Mouse (Mus musculus) monocyte, adult 5-6 weeks (primary cell): Measurements from ENCODE around the gene Ikbke. TPM values are rescaled to one million over a fixed set of nuclear protein-coding genes. Genes with fewer than 3 reads are reported as not detected.

Experiments
- ATAC-seq: fragments of 153-309, 156-312 bp; replicated peaks from 2 replicates; pipeline ENCODE4 v1.8.0; 2017; ENCODE audit warnings: mild to moderate bottlenecking; ENCODE audit not compliant: low TSS enrichment, insufficient number of reproducible peaks, severe bottlenecking, poor library complexity, low FRiP score
- total RNA-seq: library from RNA; stranded (forward); fragments of 200-1000, 200-491, 200-594 nt; gene quantifications from 3 replicates; pipeline ENCODE4 v1.2.3, GENCODE M21; 2017

Gene Ikbke
- total RNA-seq, 1 experiment from 2014 or later = 8.7 TPM

DNA sequence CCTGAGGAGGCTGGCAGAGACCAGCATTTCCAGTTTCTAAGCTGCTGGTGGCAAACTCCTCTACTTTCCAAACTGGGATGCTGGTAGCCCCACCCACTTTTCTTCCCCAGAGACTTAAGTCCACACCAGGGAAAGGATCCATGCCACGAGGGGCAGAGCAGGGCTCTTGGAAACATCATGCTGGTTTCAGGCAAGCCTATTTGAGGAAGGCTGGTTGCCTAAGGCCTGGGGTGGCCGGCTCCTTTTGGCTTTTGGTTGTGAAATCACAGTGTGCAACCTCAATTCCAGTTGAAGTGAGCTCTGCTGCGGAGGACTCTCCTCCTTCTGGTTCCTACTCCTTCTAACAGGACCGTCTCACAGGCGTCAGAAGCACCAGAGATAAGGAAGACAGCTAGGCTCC lies 7.4 kb upstream of the Ikbke start:
- peak; percentile 55 for ATAC-seq

DNA sequence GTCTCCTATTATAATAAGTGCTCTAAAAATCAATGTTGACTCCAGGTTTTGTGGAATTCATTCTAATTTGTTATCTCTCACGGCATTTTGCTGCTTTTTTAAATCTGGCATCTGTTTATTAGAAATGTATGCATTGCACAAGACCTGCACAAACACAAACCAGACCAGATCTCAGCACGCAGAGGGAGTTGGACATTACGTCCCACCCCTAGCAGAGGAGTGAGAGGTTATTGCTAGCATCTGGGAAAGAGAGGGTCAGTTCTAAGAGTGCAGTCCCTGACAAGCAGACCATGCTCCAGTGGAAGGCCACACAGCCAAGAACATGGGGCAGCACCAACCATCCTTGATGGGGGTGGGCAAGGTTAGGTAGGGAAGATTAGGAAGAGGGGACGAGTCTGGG lies 5.2 kb upstream of the Ikbke start:
- no peak for ATAC-seq

DNA sequence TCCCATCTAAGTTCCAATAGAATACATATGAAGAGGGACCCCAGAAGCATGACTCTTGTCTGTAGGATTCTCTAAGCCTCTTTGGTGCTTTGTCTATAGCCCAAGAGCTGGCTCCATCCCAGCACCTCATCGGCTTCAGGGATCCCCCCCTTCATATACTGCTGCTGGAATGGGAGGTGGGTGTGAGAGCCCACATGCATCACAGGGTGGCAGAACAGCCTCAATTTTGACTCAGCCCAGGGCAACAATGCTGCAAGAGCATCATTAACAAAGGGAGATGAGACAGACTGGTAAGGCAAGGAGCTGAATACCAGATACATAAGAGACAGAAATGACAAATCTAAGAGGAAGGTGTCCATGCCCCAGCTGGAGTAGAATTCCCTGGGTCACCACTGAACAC lies 4.8 kb upstream of the Ikbke start:
- no peak for ATAC-seq

DNA sequence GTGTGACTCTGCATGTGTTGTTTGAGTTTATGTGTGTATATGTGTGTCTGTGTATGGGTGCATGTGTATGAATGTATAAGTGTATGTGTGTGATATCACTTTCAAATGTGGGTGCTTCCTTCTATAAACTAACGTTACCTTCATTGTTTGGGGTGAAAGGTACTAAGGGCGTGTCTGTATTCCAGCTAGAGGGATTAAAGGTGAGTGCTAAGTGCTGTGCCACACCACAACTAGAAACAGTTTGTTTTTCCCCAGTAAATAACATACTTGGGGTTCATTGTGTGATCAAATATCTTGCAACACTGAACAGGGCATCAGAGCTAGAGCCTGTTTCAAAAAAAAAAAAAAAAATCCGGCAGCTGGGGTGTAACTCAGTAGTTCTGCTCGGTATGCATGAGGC lies 2.3 kb upstream of the Ikbke start:
- ATAC-seq = no peak

GRCm38 (mm10) chr1:131280280-131280679 lies 874 bp upstream of the Ikbke start:
- no peak for ATAC-seq

GRCm38 (mm10) chr1:131278606-131279455 lies 575 bp downstream of the Ikbke start:
- no peak for ATAC-seq

DNA sequence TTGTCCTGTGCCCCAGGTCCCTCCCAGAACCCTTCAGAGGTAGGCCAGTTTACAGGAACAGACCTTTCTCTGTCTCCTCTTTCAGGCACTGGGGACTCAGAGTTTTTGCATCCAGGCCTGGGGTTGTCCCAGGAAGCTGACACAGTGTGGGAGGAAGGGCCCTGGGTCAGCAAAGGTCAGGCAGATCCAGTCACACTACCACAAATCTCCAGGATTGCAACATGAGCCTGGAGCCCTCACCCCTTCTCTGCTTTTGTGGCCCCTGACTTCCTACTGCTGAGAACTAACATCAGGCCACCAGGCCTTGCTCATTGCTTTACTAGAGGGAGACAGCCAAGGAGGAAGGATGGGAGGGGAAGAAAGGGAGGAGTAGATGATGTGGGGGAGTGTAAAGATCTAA lies 2.6 kb downstream of the Ikbke start:
- peak; percentile 57 for ATAC-seq

DNA sequence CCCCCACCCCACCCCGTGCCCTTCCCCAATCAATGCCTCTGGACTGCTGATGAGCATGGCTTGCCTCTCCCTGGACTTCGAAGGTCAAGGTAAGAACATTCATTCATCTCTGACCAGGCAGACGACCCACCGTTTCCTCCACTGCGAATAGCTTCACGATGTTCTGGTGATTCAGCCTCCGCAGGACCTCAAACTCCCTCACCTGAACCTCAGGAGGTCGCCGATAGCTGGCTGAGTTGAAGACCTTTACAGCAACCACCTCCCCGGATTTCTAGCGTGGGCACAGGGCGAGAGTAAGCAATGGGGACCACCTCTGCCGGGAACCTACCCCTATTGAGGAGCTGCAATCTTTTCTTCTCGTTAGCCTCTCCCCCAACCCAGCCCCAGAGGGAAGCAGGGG lies 3.8 kb downstream of the Ikbke start:
- no peak for ATAC-seq

DNA sequence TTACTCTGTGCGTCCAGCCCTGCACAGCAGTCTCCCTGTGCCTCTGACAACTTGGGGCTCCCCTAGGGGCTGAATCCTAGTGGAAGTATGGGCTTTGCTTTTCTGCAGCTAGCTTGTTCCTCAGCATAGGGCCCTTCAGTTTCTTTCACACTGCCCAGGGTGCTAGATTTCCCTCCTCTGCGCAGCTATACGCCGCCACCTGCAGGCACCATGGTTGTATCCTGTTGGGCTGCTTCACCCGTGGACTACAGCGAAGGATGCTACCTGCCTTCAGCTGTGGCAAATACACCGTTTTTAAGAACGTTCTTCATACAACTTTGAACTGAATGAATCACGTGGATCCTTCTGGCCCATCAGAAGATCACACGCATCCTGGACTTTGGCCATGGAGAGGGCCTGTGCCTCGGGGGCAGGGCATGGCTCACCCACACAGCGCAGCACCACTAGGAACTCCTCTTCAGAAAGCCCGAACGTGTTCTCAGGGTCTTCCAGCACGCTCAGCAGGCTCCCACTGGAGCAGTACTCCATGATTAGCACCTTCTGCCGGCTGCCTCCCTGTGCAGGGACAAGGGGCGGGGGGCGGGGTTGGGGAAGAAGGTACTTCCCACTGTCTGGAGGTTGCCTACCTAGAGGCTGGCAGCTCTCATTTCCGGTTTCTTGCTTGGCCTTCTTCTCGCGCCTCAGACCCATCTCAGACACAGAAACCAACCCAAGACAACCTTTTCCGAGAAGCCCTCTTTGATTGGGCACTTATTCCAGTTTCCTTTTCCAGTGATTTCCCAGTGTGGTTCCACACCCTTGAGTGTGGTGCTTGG lies 4.5 kb downstream of the Ikbke start:
- no peak for ATAC-seq

GRCm38 (mm10) chr1:131269797-131270578 lies 9.4 kb downstream of the Ikbke start:
- peak; percentile 74 for ATAC-seq

DNA sequence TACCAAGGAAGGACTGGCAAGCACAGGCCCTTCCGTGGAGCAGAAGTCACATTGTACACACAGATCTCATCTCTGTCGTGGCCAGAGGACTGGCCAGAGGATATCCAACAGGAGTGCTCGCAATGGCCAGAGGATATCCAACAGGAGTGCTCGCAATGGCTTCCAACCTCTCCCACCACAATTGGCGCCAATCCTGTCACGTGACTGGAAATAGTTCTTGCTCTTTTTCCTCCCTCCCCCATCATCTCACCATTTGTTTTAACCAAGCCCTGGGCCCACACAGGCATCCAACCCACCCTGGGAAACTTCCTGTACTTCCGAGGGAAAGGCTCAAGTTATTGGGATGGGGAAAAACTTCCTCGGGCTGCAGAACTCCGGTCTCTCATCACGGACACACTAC lies 10.6 kb downstream of the Ikbke start:
- no peak for ATAC-seq

- no peak for ATAC-seq
Observed at GRCm38 (mm10) chr1:131263905-131264304, 15.5 kb downstream of the Ikbke start.

DNA sequence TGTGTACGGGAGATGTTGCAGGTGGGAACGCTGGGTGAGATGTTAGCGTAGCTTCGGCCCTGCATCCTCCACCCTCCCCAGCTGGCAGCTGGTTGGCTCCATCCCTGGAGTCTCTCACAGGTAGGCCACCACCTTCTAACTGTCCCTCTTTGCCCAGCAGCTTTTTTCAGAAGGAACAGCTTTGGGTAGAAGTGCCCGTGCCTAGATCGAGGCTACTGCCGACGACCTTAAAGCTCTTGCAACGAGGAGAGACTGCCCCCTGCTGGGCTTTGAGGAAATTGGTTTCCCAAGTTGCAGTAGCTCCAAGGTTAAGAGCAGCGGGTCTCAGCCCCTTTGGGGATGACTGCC lies 19.1 kb downstream of the Ikbke start:
- 0 out of 2 replicates have a peak, but pooled peaks have one; percentile 52 for ATAC-seq

DNA sequence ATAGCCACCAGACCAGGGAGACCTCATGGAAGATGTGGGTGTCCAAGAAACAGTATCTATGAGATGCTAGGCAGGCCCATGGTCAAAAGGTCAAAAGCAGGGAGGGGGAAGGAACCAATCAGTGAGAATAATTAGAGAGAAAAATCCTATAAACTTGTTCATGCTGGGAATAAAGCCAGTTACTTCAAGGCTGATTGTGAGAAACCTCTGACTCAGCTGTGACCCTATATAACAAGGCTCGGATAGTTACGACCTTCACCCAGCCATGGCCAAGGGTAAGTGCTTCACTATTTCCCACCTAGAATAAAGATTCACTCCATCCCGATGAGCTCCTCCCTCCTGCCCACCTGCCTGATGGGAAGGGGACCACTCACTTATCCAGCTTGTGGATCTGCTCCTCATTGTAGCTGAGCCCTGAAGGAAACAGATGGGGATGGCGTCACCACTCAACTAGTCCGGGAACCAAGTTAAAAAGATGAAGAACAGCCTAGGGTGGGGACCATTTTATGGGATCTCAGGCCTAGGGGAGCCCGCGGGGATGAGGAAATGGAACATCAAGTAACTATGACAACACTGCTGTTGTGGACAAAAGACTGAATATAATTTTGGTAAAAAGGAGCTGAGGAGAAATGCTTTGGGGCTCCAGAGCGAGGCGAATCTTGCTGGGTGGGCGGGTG lies 19.6 kb downstream of the Ikbke start:
- no peak for ATAC-seq

DNA sequence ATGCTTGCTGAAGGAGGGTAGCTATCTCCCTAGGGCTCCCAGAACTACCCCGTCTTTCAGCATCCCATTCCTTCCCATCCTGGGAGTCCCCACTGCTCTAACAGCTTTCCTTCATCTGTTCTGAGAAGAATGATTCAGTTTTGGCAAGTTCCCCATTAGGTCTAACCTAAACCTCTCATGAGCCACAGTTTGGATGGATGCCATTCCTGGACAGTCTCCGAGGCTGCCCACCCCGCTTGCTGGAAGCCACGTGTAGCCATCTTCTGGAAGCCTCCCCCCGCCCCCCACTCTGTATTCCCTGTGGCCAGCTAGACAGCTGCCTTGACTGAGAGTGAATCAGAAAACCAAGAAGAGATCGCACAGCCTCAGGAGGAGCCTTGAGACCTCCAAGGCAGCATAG lies 22.1 kb downstream of the Ikbke start:
- no peak for ATAC-seq

DNA sequence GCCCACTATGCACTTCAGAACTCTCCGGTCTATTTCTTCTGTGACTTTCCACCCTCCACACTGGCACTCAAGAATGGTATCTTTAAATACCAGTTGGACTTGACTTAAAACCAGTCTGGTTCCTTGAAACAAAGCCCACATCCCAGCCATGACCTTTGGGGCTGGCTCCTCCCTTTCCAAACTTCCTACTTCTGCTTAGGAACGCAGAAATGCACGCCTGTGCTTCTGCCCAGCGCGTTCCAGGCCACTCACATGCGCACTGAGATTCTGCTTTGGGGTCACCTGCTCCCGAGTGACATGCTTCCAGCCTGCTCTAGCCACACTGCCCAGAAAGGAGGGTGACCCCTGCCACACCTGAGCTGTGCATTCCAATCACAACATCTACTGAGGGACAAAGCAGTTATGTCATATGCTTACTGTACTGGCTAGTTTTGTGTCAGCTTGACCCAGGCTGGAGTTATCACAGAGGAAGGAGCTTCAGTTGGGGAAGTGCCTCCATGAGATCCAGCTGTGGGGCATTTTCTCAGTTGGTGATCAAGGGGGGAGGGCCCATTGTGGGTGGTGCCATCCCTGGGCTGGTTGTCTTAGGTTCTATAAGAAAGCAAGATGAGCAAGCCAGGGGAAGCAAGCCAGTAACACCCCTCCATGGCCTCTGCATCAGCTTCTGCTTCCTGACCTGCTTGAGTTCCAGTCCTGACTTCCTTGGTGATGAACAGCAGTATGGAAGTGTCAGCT lies 26.7 kb downstream of the Ikbke start:
- ATAC-seq = peak; percentile 52

DNA sequence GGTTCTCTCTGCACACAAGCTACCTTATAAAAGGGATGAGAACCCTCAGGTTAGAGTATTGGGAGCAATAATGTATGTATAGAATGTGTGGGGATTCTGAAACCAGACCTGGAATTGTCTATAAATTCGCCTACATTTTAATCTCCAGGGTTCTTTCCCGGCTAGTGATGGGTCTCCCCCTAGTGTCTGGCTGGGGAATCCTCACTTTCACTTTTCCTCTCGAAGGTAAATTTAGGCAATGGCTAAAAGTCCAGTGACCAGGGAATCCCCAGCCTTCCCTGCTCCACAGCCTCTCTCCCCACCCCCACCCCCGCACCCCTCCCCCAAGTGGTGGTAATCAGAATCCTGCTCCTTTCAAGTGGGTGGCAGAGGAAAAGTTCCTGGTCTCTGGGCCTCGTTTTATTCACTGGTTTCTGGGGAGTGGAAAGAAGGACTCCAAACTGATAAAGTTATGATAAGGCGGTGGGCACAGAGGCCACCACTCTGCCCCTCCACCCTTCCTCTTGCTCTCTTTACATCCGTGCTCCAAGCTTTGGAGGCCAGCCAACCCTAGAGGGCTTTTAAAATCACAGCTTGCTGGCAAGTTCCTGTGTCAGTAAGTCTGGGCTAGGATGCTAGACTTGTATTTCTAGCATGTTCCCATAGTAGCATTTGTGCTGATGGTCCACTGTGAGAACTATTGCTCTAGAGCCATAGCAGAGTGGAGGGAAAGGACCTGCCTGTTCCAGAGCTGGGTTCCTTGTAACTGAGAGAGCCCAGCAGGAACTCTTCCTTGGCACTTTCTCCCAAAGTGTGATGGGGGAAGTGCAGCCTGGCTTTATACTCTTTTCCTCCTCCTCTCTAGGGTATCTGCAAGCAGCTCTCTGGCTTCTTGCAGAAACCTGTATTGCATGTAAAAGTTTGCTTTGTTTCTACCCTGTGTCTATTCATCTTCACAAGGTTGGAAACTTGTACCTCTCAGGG lies 32.7 kb downstream of the Ikbke start:
- no peak for ATAC-seq
